1 mouse cellular context compared by ENCODE assay signal in the genomic region with DNA sequence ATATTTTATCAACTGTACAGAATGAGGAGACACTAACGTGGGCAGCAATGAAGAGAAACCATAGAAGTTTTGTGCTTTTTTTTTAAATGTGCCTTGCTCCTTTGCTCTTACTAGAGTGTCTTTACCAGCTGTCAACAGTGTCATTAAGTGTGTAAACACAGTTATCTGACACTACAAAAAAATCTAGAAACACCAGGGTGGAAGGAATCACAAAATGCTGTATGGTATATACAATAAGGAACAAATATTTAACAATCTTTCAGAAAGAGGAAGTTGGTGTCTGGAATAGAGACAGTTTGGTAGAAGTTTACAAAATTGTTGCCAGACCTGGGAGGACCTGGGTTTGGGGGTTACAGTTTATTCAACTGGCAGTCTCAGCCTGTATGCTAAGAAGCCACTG.
A peak's percentile ranks its signal among the peaks of the same experiment; 100 is the strongest.
TF ChIP-seq lines count a peak whose summit lies in the region.

No protein-coding gene starts in this region.

TF ChIP-seq in MEL, 35 proteins besides CTCF, POLR2A, EP300 and RAD21 (continued from another document):
- TF ChIP-seq KAT2A (conservative IDR thresholded peaks at IDR 0.05; ENCODE audit: low read depth, low read length) (no peak), MYC (IDR thresholded peaks at IDR 0.05; ENCODE audit: low read depth, low read length) (no peak), GABPA (IDR thresholded peaks at IDR 0.05; ENCODE audit: low read depth, low read length) (no peak), POLR2AphosphoS5 (IDR thresholded peaks at IDR 0.05; ENCODE audit: borderline replicate concordance, low read depth, low read length) (no peak), MYB (IDR thresholded peaks at IDR 0.05; ENCODE audit: low read depth, low read length) (no peak), ELF1 (IDR thresholded peaks at IDR 0.05; ENCODE audit: low read depth, low read length) (peak; percentile 44), GATA1 (IDR thresholded peaks at IDR 0.05; ENCODE audit: low read depth, low read length) (peak; percentile 43; the same call in 1 of the 2 replicates), MAX (IDR thresholded peaks at IDR 0.05; ENCODE audit: low read length) (no peak), SMC3 (IDR thresholded peaks at IDR 0.05; ENCODE audit: low read depth, low read length) (0 out of 2 replicates have a peak, but pooled peaks have one; percentile 8), USF1 (IDR thresholded peaks at IDR 0.05; ENCODE audit: low read depth, low read length) (no peak), USF2 (IDR thresholded peaks at IDR 0.05; ENCODE audit: borderline replicate concordance in 1 of 2, insufficient read depth in 1 of 2, low read depth in 1 of 2, low read length in 2 of 2) (no peak), ZNF384 (IDR thresholded peaks at IDR 0.05; ENCODE audit: low read depth, low read length) (peak; percentile 75), ETS1 (IDR thresholded peaks at IDR 0.05; ENCODE audit: low read depth, low read length) (peak; percentile 70), MEF2A (IDR thresholded peaks at IDR 0.05; ENCODE audit: extremely low read depth, insufficient replicate concordance, low read depth, low read length, poor library complexity, severe bottlenecking) (no peak), NELFE (IDR thresholded peaks at IDR 0.05; ENCODE audit: low read depth, low read length) (no peak)
TF ChIP-seq in MEL: peak in this region for 8.
